In genomic region chr1:133991277-133991676, GRCm38 (mm10) we compare ENCODE assay signal across 26 mouse cellular contexts. TPM values are rescaled to one million over a fixed set of nuclear protein-coding genes. Genes with fewer than 3 reads are reported as not detected.
DNase-seq lines count a peak whose midpoint lies in the region; ATAC-seq and TF ChIP-seq lines count a peak whose summit lies in the region.
"Had no signal": no experiment of that assay in that cellular context is flagged by ENCODE, and none has a peak within 500 bp of the region (broad histone marks: within the 10 kb centered on the region; RNA-seq: fewer than 3 reads in every experiment).

No protein-coding gene starts in this region.

- no peaks in the 10 kb centered on the region for H3K9me3 ChIP-seq in lung, postnatal 0 days (ENCODE audit: low read length)
- no peaks in the 10 kb centered on the region for H3K9me3 ChIP-seq in stomach, postnatal 0 days (ENCODE audit: control insufficient read depth, low read length)
- no peaks in the 10 kb centered on the region for H3K9me3 ChIP-seq in hindbrain, embryonic 11.5 days (ENCODE audit: control insufficient read depth, low read length)
- H3K9me3 ChIP-seq: embryonic facial prominence, embryonic 10.5 days; forebrain, embryonic 10.5 days; intestine, embryonic 15.5 days; limb, embryonic 15.5 days; midbrain, embryonic 12.5 days; neural tube, embryonic 12.5 days; stomach, embryonic 15.5 days had no signal

- peak; percentile 52 for TF ChIP-seq CTCF in layer of hippocampus, adult 2 months (conservative IDR thresholded peaks at IDR 0.05)
- peak; percentile 60 for TF ChIP-seq CTCF in lung, postnatal 0 days (IDR thresholded peaks at IDR 0.05)
- peak; percentile 33 for TF ChIP-seq CTCF in stomach, postnatal 0 days (IDR thresholded peaks at IDR 0.05; ENCODE audit: low read depth)

- no peak overlapping the region for H3K4me2 ChIP-seq in lung, postnatal 0 days (replicated peaks; ENCODE audit: low read depth, low read length)
- no peak overlapping the region for H3K4me2 ChIP-seq in stomach, postnatal 0 days (replicated peaks; ENCODE audit: low read depth)
- no peak overlapping the region for H3K4me2 ChIP-seq in hindbrain, embryonic 11.5 days (replicated peaks; ENCODE audit: low read depth, low read length)
- H3K4me2 ChIP-seq: intestine, embryonic 15.5 days; limb, embryonic 15.5 days; midbrain, embryonic 12.5 days; neural tube, embryonic 12.5 days; stomach, embryonic 15.5 days had no signal

- no peak overlapping the region for H3K27ac ChIP-seq in layer of hippocampus, adult 2 months
- H3K27ac ChIP-seq in lung, postnatal 0 days (ENCODE audit: low read length), result no peak overlapping the region
- no peak overlapping the region for H3K27ac ChIP-seq in stomach, postnatal 0 days (replicated peaks)
- no peak overlapping the region for H3K27ac ChIP-seq in hindbrain, embryonic 11.5 days (ENCODE audit: low read depth, low read length)
- H3K27ac ChIP-seq: embryonic facial prominence, embryonic 10.5 days; forebrain, embryonic 10.5 days; intestine, embryonic 15.5 days; left cerebral cortex, adult 2 months; limb, embryonic 15.5 days; liver, embryonic 14.5 days; midbrain, embryonic 12.5 days; neural tube, embryonic 12.5 days; stomach, embryonic 15.5 days had no signal

- peak; percentile 93 for TF ChIP-seq EP300 in lung, postnatal 0 days (IDR thresholded peaks at IDR 0.05)
- no peak for TF ChIP-seq EP300 in stomach, postnatal 0 days (optimal IDR thresholded peaks at IDR 0.05)

- no peaks in the 10 kb centered on the region for H3K4me1 ChIP-seq in lung, postnatal 0 days (ENCODE audit: insufficient read depth, low read depth, low read length)
- H3K4me1 ChIP-seq in stomach, postnatal 0 days (replicated peaks; ENCODE audit: control insufficient read depth, insufficient read depth), result no peaks in the 10 kb centered on the region
- no peaks in the 10 kb centered on the region for H3K4me1 ChIP-seq in hindbrain, embryonic 11.5 days (replicated peaks; ENCODE audit: control insufficient read depth, insufficient read depth, low read length)
- H3K4me1 ChIP-seq: embryonic facial prominence, embryonic 10.5 days; forebrain, embryonic 10.5 days; intestine, embryonic 15.5 days; limb, embryonic 15.5 days; midbrain, embryonic 12.5 days; neural tube, embryonic 12.5 days had no signal

- H3K27me3 ChIP-seq in lung, postnatal 0 days (replicated peaks; ENCODE audit: insufficient read depth, low read length), result no peaks in the 10 kb centered on the region
- H3K27me3 ChIP-seq in stomach, postnatal 0 days (ENCODE audit: control insufficient read depth, insufficient read depth, low read length), result no peaks in the 10 kb centered on the region
- H3K27me3 ChIP-seq in hindbrain, embryonic 11.5 days (ENCODE audit: control insufficient read depth, insufficient read depth, low read length), result no peaks in the 10 kb centered on the region
- H3K27me3 ChIP-seq: intestine, embryonic 15.5 days; limb, embryonic 15.5 days; midbrain, embryonic 12.5 days; neural tube, embryonic 12.5 days; stomach, embryonic 15.5 days had no signal

- no peak overlapping the region for H3K9ac ChIP-seq in lung, postnatal 0 days (replicated peaks; ENCODE audit: low read depth)
- H3K9ac ChIP-seq in stomach, postnatal 0 days (ENCODE audit: low read length), result no peak overlapping the region
- H3K9ac ChIP-seq in hindbrain, embryonic 11.5 days (ENCODE audit: low read depth, low read length), result no peak overlapping the region
- H3K9ac ChIP-seq: intestine, embryonic 15.5 days; limb, embryonic 15.5 days; liver, embryonic 14.5 days; midbrain, embryonic 12.5 days; neural tube, embryonic 12.5 days; stomach, embryonic 15.5 days had no signal

- no peak for DNase-seq in layer of hippocampus, adult 2 months (ENCODE audit: low spot score in 2 of 2)
- DNase-seq in layer of hippocampus, adult 9-11 months, result no peak
- peak; percentile 37 for DNase-seq in adipocyte (ENCODE audit: low spot score)
- peak; percentile 92 for DNase-seq in lung, postnatal 0 days (ENCODE audit: low spot score)
- peak; percentile 4 for DNase-seq in stomach, postnatal 0 days (ENCODE audit: low spot score)
- DNase-seq in testis, postnatal 14 days (ENCODE audit: low spot score), result no peak
- no peak for DNase-seq in hindbrain, embryonic 11.5 days (ENCODE audit: low spot score)
- DNase-seq: adrenal gland, postnatal 25 days; cerebellum, adult 9-10 months; gastrocnemius, postnatal 36 days; heart, postnatal 4 days; kidney, postnatal 36 days; left cerebral cortex, postnatal 4 days; retina, postnatal 1 day had no signal

- 28% methylated on average over 8 of the region's 8 CpGs for WGBS in lung, postnatal 0 days
- WGBS in stomach, postnatal 0 days, result 36% methylated on average over 8 of the region's 8 CpGs
- 68% methylated on average over 8 of the region's 8 CpGs for WGBS in hindbrain, embryonic 11.5 days

- H3K4me3 ChIP-seq in layer of hippocampus, adult 2 months, result no peak overlapping the region
- H3K4me3 ChIP-seq in lung, postnatal 0 days (ENCODE audit: low read depth, low read length), result no peak overlapping the region
- H3K4me3 ChIP-seq in stomach, postnatal 0 days (ENCODE audit: low read depth, low read length), result no peak overlapping the region
- no peak overlapping the region for H3K4me3 ChIP-seq in hindbrain, embryonic 11.5 days (ENCODE audit: low read depth, low read length)
- H3K4me3 ChIP-seq: embryonic facial prominence, embryonic 10.5 days; forebrain, embryonic 10.5 days; intestine, embryonic 15.5 days; left cerebral cortex, adult 2 months; limb, embryonic 15.5 days; midbrain, embryonic 12.5 days; neural tube, embryonic 12.5 days; stomach, embryonic 15.5 days had no signal

- peak; percentile 83 for ATAC-seq in lung, postnatal 0 days
- ATAC-seq in stomach, postnatal 0 days (ENCODE audit: low FRiP score, low TSS enrichment), result no peak
- no peak for ATAC-seq in hindbrain, embryonic 11.5 days (ENCODE audit: low FRiP score)
- ATAC-seq: hindbrain, embryonic 16.5 days; intestine, embryonic 15.5 days had no signal

- no peaks in the 10 kb centered on the region for H3K36me3 ChIP-seq in lung, postnatal 0 days (ENCODE audit: insufficient read depth, low read length)
- no peaks in the 10 kb centered on the region for H3K36me3 ChIP-seq in stomach, postnatal 0 days (ENCODE audit: control insufficient read depth, insufficient read depth, low read length)
- H3K36me3 ChIP-seq in hindbrain, embryonic 11.5 days (ENCODE audit: control insufficient read depth, insufficient read depth, low read length), result no peaks in the 10 kb centered on the region
- H3K36me3 ChIP-seq: embryonic facial prominence, embryonic 10.5 days; forebrain, embryonic 10.5 days; intestine, embryonic 15.5 days; limb, embryonic 15.5 days; midbrain, embryonic 12.5 days; neural tube, embryonic 12.5 days; stomach, embryonic 15.5 days had no signal

RNA-seq across cellular contexts. Expression of gene Fmod, which starts 45.8 kb away (rescaled TPM):
- 1 to 10 TPM; 6.0 to 7.4 TPM for total RNA-seq in layer of hippocampus, adult 2 months (2021)
- polyA plus RNA-seq in lung, postnatal 0 days (2015; fragmentation: Nextera tagmentation; extraction: Ambion mirVana), result 9.7 and 10.0 TPM in 2 replicates
- polyA plus RNA-seq in stomach, postnatal 0 days (2015; fragmentation: Nextera tagmentation; extraction: Ambion mirVana), result 7.9 and 9.0 TPM in 2 replicates
- polyA plus RNA-seq in hindbrain, embryonic 11.5 days (2014; fragmentation: Nextera tagmentation; extraction: Ambion mirVana), result 7.0 and 10.1 TPM in 2 replicates
- total RNA-seq: common myeloid progenitor, adult 5-6 weeks; megakaryocyte progenitor cell, adult 5-6 weeks had no signal

Comparison
In these comparisons a context has a peak if more than half of its experiments do, and no peak if none do; other contexts are left out.
1. DNase-seq: peak in adipocyte (single experiment), lung, postnatal 0 days (single experiment) and stomach, postnatal 0 days (single experiment); none in layer of hippocampus, adult 2 months (0 of 2), layer of hippocampus, adult 9-11 months (single experiment), testis, postnatal 14 days (single experiment) and hindbrain, embryonic 11.5 days (single experiment).
2. Peak in every context shown above with its lines, with median percentiles within 50 percentile points of each other: CTCF ChIP-seq.